Mouse (Mus musculus): Measurements from ENCODE around the gene Snd1.

The Snd1 gene

DNA sequence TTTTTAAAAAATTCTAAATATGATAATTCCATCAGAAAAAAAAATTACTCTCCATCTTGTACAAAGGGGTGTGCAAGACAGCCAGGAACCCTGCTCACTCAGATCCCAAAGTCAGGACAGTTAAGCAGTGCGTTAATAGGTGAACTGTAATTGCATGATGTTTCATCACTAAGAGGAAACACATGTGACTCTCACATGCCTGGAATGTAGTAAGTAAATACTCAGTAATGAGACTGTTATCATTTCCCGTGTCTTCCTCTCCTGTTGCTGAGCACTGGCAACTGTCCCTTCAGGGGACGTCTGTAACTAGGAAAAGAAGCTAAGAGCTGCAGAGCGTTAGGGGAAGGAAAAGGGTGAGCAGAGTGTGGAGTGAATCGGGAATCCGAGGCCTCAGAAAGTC is 229.7 kb downstream of the Snd1 start:
- in situ Hi-C loops (cut with MseI, MboI), result no loop called here

DNA sequence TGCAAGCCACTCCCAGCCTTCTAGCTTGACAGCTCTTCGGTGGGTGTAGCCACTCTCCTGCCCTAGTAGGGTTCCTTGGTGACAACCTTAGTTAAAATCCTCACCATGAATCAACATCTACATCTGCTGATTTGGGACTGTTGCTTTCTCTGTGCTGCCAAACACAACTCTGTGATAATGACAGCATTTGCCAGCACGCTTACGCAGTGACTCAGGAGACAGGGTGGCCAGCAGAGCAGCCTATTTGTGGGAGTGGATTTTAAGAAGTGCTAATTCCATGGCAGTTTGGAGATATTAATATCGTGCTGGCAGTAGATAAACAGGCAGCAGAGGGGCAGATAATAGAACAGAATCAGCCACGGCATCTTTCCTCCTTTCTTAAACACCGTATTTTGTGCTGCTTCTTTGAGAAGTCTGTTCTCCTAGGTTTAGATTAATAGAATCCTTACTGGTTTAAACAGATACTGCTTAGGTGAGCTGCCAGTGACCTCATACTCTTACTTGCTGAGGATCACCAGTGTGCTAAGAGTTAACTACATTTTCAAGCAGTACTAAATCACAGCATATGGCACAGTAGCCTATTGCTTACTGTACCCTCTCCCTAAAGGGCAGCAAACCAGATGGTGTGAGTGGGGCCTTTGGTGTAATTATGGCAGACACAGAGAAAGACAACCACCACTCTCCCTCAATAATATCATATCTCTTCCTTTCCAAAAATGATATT is 230.6 kb downstream of the Snd1 start:
- in situ Hi-C loops (cut with MseI, MboI), result no loop called here

DNA sequence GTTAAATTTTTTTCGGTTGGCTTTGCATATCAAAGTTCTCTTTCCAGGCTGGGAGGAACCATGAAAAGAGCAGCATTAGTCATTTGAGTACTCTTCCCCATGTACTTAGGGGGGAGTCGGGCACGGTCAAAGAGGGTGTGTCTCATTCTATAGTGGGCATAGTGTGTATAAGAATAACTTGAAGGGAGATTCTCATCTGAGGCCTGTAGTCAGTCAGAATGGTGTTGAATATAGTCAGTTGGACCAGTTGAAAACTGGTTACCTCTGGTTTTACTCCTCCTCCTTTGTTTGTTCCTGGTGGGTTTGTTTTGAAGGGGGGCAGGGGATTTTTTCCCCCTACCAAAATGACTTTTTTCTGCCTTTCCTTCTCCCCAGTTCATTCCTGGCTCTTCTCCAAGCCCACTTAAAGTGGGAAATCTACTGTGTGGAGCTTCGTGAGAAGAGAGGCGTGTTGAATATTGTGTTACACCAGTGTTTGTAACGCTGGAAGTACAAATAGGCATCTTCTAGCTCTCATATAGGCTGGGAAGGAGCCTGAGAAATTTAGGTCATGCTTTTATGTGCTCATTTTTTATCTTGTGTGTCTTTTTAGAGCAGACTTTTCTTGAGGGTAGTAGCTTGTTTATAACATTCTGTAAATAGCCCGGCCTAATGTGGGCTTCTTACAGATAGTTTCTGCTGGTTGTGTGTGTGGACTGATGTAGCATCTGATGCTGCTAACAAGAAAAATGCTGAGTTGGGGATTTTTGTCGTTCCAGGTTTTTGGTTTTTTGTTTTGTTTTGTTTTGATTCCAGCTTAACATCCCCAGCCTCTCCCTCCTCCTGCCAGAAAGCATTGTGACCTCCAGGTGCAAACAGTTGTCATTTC is 231.4 kb downstream of the Snd1 start:
- in situ Hi-C loops (cut with MseI, MboI), result no loop called here

DNA sequence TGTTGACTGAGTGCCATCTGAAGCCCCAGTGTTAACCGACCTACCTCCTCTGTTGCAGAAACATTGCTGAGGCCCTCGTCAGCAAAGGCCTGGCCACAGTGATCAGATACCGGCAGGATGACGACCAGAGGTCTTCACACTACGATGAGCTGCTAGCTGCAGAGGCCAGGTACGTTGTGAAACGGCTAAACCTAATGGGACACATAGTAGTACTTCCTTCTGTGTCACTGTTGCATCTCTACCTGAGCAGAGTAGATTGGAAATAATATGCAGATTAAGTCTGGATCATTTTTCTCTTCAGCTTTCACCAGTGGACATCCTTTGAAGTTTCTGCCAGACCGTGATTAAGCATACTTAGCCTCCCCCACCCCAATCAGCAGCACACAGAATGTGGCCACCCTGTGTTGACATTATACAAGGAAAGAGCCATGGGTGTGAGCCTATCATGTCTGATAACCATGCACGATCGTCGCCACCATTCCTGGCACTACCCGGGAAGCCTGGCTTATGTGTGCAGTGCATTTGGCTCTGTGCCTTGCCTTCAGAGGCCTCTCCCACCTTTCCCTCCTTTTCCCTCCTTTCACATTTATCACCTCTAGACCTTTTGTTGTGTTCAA is 232.1 kb downstream of the Snd1 start:
- in situ Hi-C loops (cut with MseI, MboI), result no loop called here

DNA sequence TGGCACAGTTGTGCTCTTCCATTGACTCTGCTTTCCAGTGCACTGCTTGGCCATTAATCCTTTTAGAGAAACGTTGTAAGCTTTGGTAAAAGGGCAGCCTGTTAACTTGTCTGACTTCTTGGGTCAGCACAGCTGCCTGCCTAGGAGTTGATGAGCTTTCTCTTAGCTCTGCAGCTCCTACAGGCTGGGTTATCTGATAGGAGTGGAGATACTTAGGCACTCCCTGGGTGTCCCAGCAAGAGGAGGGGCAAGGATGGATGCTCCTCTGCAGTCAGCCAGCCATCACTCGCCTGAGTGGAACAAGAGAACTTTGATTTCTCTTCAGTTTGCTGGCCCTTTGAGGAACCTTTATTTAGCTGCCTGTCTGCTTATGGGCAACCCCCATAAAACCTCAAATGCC is 235.1 kb downstream of the Snd1 start:
- in situ Hi-C loops (cut with MseI, MboI), result no loop called here

DNA sequence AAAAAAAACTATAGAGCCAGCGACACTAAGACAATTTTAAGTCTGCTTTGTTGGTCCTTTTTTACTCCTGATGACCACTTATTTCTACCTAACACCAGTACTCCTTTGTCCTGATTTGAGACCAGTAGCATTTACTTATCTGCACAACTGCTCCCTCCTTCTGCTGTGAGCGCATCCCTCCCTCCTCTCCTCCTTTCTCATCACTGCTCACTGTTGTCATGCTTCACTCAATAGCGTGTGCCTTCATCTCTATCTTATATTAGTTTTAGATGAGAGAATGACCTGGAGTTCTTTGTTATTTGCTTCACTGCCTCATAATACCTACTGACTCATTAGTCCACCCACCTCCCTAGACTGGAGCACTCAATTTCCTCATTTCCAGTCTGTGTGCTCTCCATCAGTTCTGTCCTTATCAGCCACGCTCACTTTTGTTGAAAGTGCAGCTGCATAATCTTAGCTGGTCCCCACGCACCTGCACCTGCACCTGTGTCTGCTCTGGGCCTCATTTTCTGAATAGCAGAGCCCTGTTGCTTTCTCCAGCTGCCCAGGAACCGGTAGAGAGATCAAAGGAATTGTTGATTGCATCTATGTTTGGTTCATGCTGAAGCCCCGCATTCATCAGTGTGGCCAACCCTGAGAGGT is 242.4 kb downstream of the Snd1 start:
- in situ Hi-C loops (cut with MseI, MboI), result no loop called here

DNA sequence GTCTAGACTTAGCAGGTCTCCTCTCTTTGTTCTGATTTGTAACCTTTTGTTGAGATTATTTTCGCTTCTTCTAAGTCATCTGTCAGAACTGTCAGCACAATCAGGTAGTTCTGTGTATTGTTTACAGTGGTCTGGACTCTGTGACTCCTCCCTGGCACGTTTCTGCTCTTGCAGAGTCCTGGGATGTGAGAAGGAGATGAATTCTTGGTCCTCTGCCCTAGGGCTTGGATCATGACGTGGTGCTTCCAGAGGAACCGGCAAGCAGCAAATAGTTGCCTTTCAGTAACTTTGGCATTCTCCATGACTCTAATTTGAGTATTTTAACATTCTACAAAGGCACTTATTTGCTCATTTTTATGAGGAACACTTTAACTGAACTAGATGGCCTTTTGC is 242.9 kb downstream of the Snd1 start:
- in situ Hi-C loops (cut with MseI, MboI), result no loop called here

DNA sequence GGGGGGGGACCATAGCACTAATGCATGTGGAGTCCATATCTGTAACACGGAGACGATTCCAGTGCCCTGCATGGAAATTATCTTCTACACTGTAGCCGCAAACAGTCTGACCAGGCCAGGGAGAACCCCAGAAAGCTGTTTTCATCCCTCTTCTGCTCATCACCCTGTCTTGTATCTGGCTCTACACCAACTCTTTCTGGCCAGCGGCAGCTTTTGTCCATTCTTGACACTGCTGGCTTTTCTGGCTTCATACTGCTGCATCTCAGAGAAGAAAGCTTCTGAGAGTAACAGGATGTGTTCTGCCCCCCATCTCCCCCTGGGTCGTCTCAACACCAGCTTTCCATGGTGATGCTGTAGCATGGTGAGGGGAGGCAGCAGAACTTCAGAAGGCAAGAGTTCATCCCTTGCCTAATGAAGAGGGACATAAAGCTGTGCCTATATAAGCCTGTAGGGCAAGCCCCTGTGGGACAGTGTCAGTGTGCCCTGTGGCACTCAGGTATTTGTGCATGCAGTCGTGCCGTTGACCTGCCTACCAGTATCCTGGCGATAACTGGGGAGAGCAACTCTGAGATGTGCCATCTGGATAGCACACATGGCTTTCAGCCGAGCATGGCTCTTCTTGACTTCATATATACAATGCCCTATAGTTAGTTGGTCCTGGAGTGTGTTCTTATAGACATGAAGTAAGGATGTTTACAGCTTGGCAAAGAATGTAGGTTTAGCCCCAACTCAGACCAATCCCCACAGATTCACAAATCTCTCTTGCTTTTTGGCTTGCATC is 245.6 kb downstream of the Snd1 start:
- in situ Hi-C loops (cut with MseI, MboI), result no loop called here

DNA sequence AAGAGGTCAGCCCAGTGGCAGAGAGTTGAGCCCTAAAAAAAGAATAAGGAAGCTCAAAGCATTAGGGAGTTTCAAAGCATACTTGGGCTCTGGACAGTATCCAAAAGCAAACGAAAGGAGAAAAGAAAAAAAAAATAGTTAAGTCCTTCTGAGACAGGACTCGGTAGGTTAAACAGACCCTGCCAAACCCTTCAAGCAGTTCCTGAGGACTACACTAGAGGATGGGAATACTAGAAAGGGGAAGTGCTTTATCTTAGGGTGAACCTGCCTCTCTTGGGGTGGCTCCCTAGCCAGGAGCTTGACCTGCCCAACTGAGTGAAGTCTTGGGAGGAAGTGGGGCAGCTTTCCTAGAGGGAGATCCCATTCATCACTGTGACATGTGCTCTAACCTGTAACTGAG is 248.1 kb downstream of the Snd1 start:
- in situ Hi-C loops (cut with MseI, MboI), result no loop called here

DNA sequence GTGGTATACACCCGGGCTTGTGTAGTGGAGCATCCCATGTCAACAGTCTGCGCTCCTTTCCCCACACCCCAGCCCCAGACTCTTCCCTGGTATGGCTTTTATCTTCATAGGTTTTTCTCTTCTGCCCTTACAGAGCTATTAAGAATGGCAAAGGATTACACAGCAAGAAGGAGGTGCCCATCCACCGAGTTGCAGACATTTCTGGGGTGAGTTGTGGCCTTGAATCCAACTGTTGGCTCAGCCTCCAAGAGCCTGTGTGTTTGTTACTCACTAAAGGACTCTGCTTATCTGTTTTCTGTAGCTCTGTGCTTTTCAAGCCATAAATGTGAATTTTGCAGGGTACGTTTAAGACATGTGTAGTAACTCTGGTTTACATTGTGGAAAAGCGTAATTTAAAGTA is 249.8 kb downstream of the Snd1 start:
- in situ Hi-C loops (cut with MseI, MboI), result no loop called here

DNA sequence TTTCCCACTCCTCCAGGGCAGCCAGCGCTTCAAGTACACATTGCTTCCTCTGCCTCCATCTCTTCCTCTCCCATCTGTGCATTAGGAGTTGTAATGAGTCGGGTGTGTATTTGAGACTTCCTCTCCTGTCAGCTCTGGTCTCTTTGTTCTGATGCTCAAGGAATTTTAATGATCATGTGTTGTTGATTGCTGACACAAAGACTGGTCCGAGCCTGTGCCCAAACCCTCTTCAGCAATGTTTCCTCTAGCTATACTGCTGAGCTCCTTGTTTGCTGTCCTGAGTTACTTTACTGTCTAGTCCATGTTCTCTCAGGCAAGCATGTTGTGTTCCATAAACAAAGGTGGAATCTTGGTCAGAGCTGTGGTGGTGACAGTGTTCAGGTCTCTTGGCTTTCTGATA is 254.3 kb downstream of the Snd1 start:
- in situ Hi-C loops (cut with MseI, MboI), result no loop called here

DNA sequence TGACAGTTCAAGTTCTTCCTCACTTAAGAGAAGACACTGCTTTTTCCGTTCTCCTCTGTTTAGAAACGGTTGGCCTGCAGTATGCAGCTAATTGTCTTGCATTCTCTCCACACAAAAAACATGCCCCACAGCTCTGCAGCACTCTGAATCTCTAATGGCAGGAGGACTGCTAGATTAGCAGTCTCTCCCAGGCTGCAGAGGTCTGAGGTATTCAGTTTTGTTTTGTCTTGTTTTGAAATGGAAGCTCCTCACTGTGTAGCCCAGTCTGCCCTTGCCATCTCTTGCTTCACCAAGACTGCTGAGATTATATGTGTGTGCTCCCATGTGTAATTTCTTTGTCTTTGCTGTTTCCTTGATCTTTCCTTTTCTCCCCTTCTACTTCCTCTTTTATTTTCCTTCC is 254.7 kb downstream of the Snd1 start:
- in situ Hi-C loops (cut with MseI, MboI), result no loop called here

DNA sequence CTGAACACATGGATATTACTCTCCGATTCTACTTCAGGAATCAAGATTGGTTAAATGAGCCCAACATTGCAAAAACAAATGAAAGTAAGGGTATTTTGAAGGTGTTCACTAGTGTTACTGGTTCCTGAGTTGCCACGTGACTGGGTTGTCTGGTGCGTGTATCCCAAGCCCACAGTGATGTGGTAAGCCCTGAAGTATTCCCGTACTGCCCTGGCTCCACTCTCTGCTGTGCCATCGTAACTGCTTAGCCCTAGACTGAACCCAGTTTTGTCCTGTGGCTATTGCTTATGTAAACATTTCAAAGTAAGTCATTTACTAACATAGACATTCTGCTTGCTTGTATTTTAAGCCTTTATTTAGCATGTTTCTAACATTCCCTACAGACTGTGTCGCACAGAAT is 256.3 kb downstream of the Snd1 start:
- in situ Hi-C loops (cut with MseI, MboI), result no loop called here

DNA sequence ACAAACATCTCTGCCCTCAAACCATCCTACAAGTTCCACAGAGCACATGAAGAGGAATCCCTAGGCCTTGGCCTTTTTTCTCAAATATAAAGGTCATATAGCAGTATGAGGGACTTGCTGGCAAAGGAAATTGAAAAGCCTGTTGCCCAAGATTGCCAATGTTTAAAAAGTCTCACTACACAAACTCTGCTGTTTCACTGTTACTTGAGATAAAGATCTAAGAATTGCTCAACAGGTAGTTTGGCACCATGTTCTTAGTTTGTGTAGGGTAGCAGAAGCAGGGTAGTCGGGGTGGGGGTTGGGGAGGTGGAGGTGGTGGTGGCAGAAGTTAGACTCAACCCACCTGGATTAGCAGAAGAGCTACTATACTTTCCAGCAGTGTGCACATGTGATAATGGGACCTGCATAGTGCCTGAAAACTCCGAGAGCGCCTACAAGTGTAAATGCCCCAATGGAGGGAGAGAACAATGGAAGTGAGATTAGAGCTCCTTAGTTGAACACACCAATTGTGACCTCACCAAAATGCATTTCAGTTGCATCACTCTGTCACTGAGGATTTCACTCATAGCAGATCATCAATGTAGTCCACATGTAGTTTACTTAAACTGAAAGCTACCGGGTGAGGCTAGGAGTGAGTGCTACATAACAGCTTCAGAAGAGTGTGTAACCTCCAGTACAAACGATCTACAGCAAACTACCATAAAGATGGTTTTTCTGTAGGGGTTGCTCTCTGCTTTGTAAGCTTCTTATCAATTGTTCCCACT is 259.1 kb downstream of the Snd1 start:
- in situ Hi-C loops (cut with MseI, MboI), result no loop called here

DNA sequence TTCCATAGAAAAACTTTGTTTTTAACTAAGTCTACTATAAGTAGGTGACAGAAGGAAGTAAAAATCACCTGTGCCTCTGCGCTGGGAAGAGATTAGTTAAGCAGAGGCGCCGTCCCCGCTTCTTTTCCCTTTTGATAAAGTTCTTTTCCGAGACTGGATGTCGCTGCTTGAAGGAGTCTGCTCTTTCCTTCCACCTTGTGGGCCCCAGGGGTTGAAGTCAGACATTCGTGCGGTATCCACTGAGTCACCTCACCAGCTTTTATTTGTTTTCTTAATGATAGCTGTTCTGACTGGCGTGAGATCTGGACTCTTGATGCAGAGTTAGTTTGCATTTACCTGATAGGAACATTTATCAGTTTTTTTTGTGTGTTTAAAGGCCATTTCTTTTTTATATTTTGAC is 260.2 kb downstream of the Snd1 start:
- in situ Hi-C loops (cut with MseI, MboI), result no loop called here

DNA sequence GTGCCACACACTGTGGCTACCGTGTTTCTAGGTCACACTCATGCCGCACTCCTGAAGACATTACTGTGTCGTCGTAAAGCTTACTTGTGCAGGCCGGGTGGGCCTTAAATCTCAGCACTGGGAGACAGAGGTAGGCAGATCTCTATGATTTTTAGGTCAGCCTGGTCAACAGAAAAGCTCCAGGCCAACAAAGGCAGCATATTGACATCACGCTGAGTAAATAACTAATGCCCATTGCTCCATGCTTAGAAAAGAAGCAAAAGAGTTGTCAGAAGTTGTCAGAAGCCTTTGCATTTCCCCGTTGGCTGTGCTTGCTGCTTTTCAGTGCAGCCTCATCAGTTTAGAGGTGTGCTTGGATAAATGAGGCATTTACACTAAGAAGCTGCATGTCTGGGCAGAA is 261.7 kb downstream of the Snd1 start:
- in situ Hi-C loops (cut with MseI, MboI), result no loop called here

DNA sequence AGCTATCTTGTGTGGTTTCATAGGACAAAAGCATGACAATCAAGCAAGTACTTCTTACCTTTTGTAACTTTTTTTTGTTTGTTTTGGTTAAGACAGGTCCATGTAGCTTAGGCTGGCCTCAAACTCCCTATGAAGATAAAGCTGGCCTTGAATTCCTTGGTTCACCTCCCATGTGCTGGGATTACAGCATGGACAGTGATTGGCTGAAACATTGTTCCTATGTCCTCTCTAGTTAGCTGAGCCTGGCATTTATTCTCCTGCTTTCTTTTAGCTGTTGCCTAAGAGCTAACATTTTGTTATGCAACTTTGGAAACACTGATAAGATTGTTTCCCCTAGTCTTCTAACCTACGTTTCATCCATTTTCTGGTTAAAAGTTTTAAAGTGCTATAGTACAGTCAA is 262.7 kb downstream of the Snd1 start:
- in situ Hi-C loops (cut with MseI, MboI), result no loop called here

DNA sequence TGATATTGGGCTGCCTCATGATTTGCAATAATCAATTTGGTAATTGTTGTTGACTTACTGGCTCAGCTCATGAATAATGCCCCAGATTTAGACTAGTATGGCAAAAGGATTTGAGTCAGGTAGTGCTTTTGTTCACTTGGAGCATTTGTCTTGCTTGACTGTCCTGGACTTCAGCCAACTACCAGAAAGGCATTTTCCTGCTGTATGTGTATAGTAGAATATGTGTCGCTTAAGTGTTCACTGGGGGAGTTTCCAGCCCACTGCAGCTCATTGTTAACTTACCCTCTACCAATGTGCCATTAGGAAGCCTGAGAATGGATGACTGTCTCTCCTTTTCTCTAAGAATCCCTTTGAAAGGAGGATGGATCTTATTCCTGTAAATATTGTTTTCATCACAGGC is 268.6 kb downstream of the Snd1 start:
- in situ Hi-C loops (cut with MseI, MboI), result no loop called here

DNA sequence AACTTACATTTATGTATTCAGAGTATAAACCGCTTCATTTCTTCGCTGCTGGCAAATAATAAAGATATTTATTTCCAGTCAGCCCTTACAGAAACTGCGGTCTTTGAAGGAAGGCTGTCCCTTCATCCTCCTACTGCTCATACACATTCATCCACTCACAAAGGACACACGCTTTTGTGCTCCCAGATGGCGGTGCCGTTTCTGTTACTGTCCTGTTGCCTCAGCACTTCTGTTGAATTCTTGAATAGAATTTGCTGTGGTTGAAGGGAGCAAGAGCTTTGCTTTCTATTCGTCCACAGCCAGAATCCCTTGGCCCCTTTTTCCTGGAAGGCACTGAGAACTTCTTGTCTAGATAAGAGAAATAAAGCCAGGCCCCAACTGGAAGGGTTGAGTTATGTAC is 270.9 kb downstream of the Snd1 start:
- in situ Hi-C loops (cut with MseI, MboI), result no loop called here

DNA sequence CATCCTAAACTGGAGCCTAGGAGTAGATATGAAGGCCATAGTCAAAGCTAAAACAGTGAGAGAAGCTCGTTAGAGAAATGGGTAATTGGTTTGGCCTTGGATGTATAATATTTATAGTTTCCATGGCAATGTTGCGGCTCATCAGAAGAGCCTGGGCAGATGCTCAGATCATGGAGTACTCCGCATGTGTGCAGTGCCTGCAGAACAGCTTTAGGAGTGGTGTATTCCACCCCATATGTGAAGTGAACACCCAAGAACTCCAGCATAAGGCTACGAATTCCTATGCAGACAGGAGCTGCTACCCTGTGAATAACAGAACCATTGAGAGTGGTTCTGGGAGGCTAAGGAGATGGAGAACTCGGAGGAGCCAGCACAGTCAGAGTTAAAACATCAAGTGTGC is 272.1 kb downstream of the Snd1 start:
- in situ Hi-C loops (cut with MseI, MboI), result no loop called here
